Mouse (Mus musculus) central nervous system, embryonic 18 days (tissue): ENCODE measurements around the gene Gm10272. TPM values are rescaled to one million over a fixed set of nuclear protein-coding genes. Genes with fewer than 3 reads are reported as not detected.

Experiments used
- polyA plus RNA-seq: library from polyadenylated mRNA; depleted of rRNA; stranded (reverse); fragments of >200 nt; gene quantifications from 2 replicates; pipeline ENCODE4 v1.2.3, GENCODE M21; 2012; rRNA removed

The Gm10272 gene
- polyA plus RNA-seq: not detected in 2 replicates

GRCm38 (mm10) chr10:77706326-77706725, at the start of gene Gm10272:
Gene Gm10272 (plus strand): TSS chr10:77706626.

GRCm38 (mm10) chr10:77685895-77686664, 20.3 kb upstream of the Gm10272 start, which contains the start of gene Tspear:
Gene Tspear (plus strand): TSS chr10:77686569.

GRCm38 (mm10) chr10:77690356-77690807, 16.0 kb upstream of the Gm10272 start, which contains the start of gene Gm19402:
Gene Gm19402 (minus strand): TSS chr10:77690757.

GRCm38 (mm10) chr10:77697133-77697532, 9.3 kb upstream of the Gm10272 start, which contains the start of gene Gm9508:
Gene Gm9508 (minus strand): TSS chr10:77697233.

GRCm38 (mm10) chr10:77711157-77711556, 4.7 kb downstream of the Gm10272 start, which contains the start of gene Gm10024:
Gene Gm10024 (plus strand): TSS chr10:77711457.

GRCm38 (mm10) chr10:77715507-77715906, 9.1 kb downstream of the Gm10272 start, which contains the start of gene Gm10142:
Gene Gm10142 (plus strand): TSS chr10:77715807.

GRCm38 (mm10) chr10:77720299-77720698, 13.9 kb downstream of the Gm10272 start, which contains the start of gene Krtap12-1:
Gene Krtap12-1 (plus strand): TSS chr10:77720599.

GRCm38 (mm10) chr10:77726186-77726585, 19.8 kb downstream of the Gm10272 start, which contains the start of gene Gm10100:
Gene Gm10100 (plus strand): TSS chr10:77726486.

GRCm38 (mm10) chr10:77741924-77742688, 35.7 kb downstream of the Gm10272 start, which contains the start of gene Gm18596:
Gene Gm18596 (minus strand): TSS chr10:77742638.

GRCm38 (mm10) chr10:77751254-77751653, 44.8 kb downstream of the Gm10272 start, which contains the start of gene Gm9736:
Gene Gm9736 (minus strand): TSS chr10:77751354.

Other genes with a start within 250 kb of the Gm10272 start
- 36.0 and 38.3 TPM in 2 replicates for gene Fam207a, start 190.8 kb upstream of the Gm10272 start, polyA plus RNA-seq
- gene Itgb2, start 176.4 kb upstream of the Gm10272 start, polyA plus RNA-seq: 0.95 and 0.98 TPM in 2 replicates
- gene Pttg1ip, start 124.9 kb upstream of the Gm10272 start, polyA plus RNA-seq: 75.2 and 76.7 TPM in 2 replicates
- gene Sumo3, start 100.5 kb upstream of the Gm10272 start, polyA plus RNA-seq: 432 and 449 TPM in 2 replicates
- gene Gm49325, start 100.4 kb upstream of the Gm10272 start, polyA plus RNA-seq: 42.7 TPM in 1 of 2 replicates, not detected in the other
- 46.0 and 46.8 TPM in 2 replicates for gene Ube2g2, start 84.4 kb upstream of the Gm10272 start, polyA plus RNA-seq
- 0.92 and 1.3 TPM in 2 replicates for gene Tspear, start 20.1 kb upstream of the Gm10272 start, polyA plus RNA-seq
- gene Gm19402, start 15.9 kb upstream of the Gm10272 start, polyA plus RNA-seq: not detected in 2 replicates
- gene Gm9508, start 9.4 kb upstream of the Gm10272 start, polyA plus RNA-seq: not detected in 2 replicates
- not detected in 2 replicates for gene Gm10024, start 4.8 kb downstream of the Gm10272 start, polyA plus RNA-seq
- gene Gm10142, start 9.2 kb downstream of the Gm10272 start, polyA plus RNA-seq: not detected in 2 replicates
- not detected in 2 replicates for gene Krtap12-1, start 14.0 kb downstream of the Gm10272 start, polyA plus RNA-seq
- not detected in 2 replicates for gene Gm10100, start 19.9 kb downstream of the Gm10272 start, polyA plus RNA-seq
- not detected in 2 replicates for gene Gm18596, start 36.0 kb downstream of the Gm10272 start, polyA plus RNA-seq
- gene Gm9736, start 44.7 kb downstream of the Gm10272 start, polyA plus RNA-seq: not detected in 2 replicates
- gene Gm3233, start 53.1 kb downstream of the Gm10272 start, polyA plus RNA-seq: not detected in 2 replicates
- not detected in 2 replicates for gene Gm3238, start 64.7 kb downstream of the Gm10272 start, polyA plus RNA-seq
- gene Gm7138, start 70.3 kb downstream of the Gm10272 start, polyA plus RNA-seq: not detected in 2 replicates
- gene Gm3250, start 75.9 kb downstream of the Gm10272 start, polyA plus RNA-seq: not detected in 2 replicates
- not detected in 2 replicates for gene Gm7137, start 81.6 kb downstream of the Gm10272 start, polyA plus RNA-seq
- not detected in 2 replicates for gene Gm9639, start 88.5 kb downstream of the Gm10272 start, polyA plus RNA-seq
- gene Gm19668, start 92.5 kb downstream of the Gm10272 start, polyA plus RNA-seq: not detected in 2 replicates
- 0.09 TPM in 1 of 2 replicates, not detected in the other for gene Gm9507, start 105.2 kb downstream of the Gm10272 start, polyA plus RNA-seq
- gene Gm2696, start 108.1 kb downstream of the Gm10272 start, polyA plus RNA-seq: not detected in 2 replicates
- not detected in 2 replicates for gene Krtap10-4, start 120.5 kb downstream of the Gm10272 start, polyA plus RNA-seq
- gene Krtap10-10, start 129.3 kb downstream of the Gm10272 start, polyA plus RNA-seq: not detected in 2 replicates
- gene Gm36176, start 140.2 kb downstream of the Gm10272 start, polyA plus RNA-seq: not detected in 2 replicates
- gene Gm10318, start 146.2 kb downstream of the Gm10272 start, polyA plus RNA-seq: not detected in 2 replicates
- not detected in 2 replicates for gene Gm3285, start 155.3 kb downstream of the Gm10272 start, polyA plus RNA-seq
- 19.3 and 20.3 TPM in 2 replicates for gene Lrrc3, start 195.9 kb downstream of the Gm10272 start, polyA plus RNA-seq